In the genomic region with DNA sequence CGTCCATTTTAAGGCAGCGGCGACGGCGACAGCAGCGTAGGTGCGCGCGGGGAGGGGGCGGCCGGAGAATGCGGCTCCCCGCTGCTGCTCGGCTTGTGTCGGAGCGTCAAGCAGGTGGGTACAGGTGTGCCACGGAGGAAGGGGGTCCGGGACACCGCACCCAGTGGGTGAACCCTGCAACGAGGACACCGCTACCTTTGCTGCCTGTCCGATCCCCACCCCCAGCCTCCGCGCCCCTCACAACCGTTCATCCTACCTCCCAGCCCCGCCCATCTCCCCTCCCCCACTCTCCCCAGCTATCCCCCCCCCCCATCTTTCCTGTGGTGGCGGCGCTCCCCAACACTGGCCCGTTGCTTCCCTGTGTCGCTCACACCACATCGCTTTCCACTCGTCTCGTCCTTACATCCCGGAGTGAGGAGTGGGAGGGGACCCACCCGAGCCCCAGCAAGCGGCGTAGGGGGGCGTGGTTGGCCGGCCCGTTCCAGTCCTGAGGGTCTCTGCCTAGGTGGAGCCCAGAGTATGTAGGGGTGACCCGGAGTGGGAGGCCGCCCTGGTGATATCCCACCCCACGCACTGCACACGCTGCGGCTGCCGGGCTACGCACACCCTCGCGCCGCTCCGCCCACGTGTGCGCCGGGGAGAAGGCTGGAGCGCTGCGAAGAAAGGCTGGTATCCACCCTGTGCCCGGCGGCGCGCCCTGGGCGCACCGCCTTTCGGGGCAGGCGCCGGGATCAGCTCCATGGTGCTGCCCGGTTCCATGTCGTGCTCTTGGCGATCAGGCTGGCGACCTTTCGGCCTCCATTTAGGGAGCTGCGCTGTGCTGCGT, we compare ENCODE assay signal across 8 mouse cellular contexts. TPM values are rescaled to one million over a fixed set of nuclear protein-coding genes. Genes with fewer than 3 reads are reported as not detected.
DNase-seq lines count a peak whose midpoint lies in the region; ATAC-seq lines count a peak whose summit lies in the region.

No protein-coding gene starts in this region.

- no peak for DNase-seq in heart, postnatal 36 days
- peak; percentile 63 for DNase-seq in Muller cell, postnatal 12 days (ENCODE audit: inconsistent ontology term)
- peak; percentile 38 to 45 for DNase-seq in cerebellum, postnatal 36 days
- peak; percentile 51 for DNase-seq in hindbrain, embryonic 14.5 days (ENCODE audit: low spot score)
- peak; percentile 64 for DNase-seq in right cerebral cortex, adult 18-20 months
- DNase-seq in spleen, adult 12 weeks (ENCODE audit: low spot score) = no peak

- intact Hi-C loops in heart, postnatal 36 days (cut with DNase I) = no loop called here

- H3K4me2 ChIP-seq in heart, embryonic 15.5 days = peak overlapping the region; percentile 99
- peak overlapping the region; percentile 89 for H3K4me2 ChIP-seq in hindbrain, embryonic 14.5 days (replicated peaks)
- H3K4me2 ChIP-seq in liver, embryonic 12.5 days = peak overlapping the region; percentile 72

- peak overlapping the region; percentile 68 for H3K4me3 ChIP-seq in heart, embryonic 15.5 days
- H3K4me3 ChIP-seq in hindbrain, embryonic 14.5 days (replicated peaks; ENCODE audit: low read length) = peak overlapping the region; percentile 84
- H3K4me3 ChIP-seq in liver, embryonic 12.5 days = peak overlapping the region; percentile 50

- H3K9ac ChIP-seq in heart, embryonic 15.5 days = peak overlapping the region; percentile 44
- peak overlapping the region; percentile 84 for H3K9ac ChIP-seq in hindbrain, embryonic 14.5 days
- no peak overlapping the region for H3K9ac ChIP-seq in liver, embryonic 12.5 days

- H3K36me3 ChIP-seq in heart, embryonic 15.5 days = no peaks in the 10 kb centered on the region
- H3K36me3 ChIP-seq in hindbrain, embryonic 14.5 days (replicated peaks; ENCODE audit: control insufficient read depth, insufficient read depth) = no peaks in the 10 kb centered on the region
- no peaks in the 10 kb centered on the region for H3K36me3 ChIP-seq in liver, embryonic 12.5 days

- peaks cover 17% of the 10 kb centered on the region for H3K4me1 ChIP-seq in heart, embryonic 15.5 days (replicated peaks)
- peaks cover 3% of the 10 kb centered on the region; the same call in 1 of the 2 replicates for H3K4me1 ChIP-seq in hindbrain, embryonic 14.5 days (replicated peaks; ENCODE audit: control insufficient read depth, insufficient read depth, low read length)
- peaks cover 10% of the 10 kb centered on the region; the same call in 1 of the 2 replicates for H3K4me1 ChIP-seq in liver, embryonic 12.5 days

- WGBS in heart, embryonic 15.5 days = under 1% methylated on average over 71 of the region's 72 CpGs
- WGBS in hindbrain, embryonic 14.5 days = 1% methylated on average over 71 of the region's 72 CpGs
- 1% methylated on average over 71 of the region's 72 CpGs for WGBS in liver, embryonic 12.5 days (ENCODE audit: insufficient replicate concordance)

- no peaks in the 10 kb centered on the region for H3K9me3 ChIP-seq in heart, embryonic 15.5 days (replicated peaks)
- no peaks in the 10 kb centered on the region for H3K9me3 ChIP-seq in hindbrain, embryonic 14.5 days (ENCODE audit: control insufficient read depth, low read length)
- H3K9me3 ChIP-seq in liver, embryonic 12.5 days (replicated peaks) = no peaks in the 10 kb centered on the region

- no peak overlapping the region for H3K27ac ChIP-seq in heart, embryonic 15.5 days
- peak overlapping the region; percentile 86 for H3K27ac ChIP-seq in hindbrain, embryonic 14.5 days
- no peak overlapping the region for H3K27ac ChIP-seq in liver, embryonic 12.5 days

- ATAC-seq in heart, embryonic 15.5 days (replicated peaks; ENCODE audit: insufficient number of reproducible peaks, insufficient read depth, low FRiP score, low read depth) = peak; percentile 47; the same call in 1 of the 2 replicates
- peak; percentile 83 for ATAC-seq in hindbrain, embryonic 14.5 days (ENCODE audit: low FRiP score)
- ATAC-seq in liver, embryonic 12.5 days = peak; percentile 44

- H3K27me3 ChIP-seq in heart, embryonic 15.5 days = peaks cover 74% of the 10 kb centered on the region
- H3K27me3 ChIP-seq in hindbrain, embryonic 14.5 days (ENCODE audit: control insufficient read depth, insufficient read depth, low read length) = peaks cover 39% of the 10 kb centered on the region
- H3K27me3 ChIP-seq in liver, embryonic 12.5 days (replicated peaks) = peaks cover 81% of the 10 kb centered on the region

RNA-seq across cellular contexts. Expression of gene Wfs1, which starts 39.7 kb away (rescaled TPM):
- 15.4 and 18.9 TPM in 2 replicates for polyA plus RNA-seq in heart, embryonic 15.5 days (2015; fragmentation: Nextera tagmentation; extraction: Ambion mirVana)
- 10 to 100 TPM; 81.6 to 82.0 TPM for total RNA-seq in heart, postnatal 36 days (2021)
- polyA plus RNA-seq in hindbrain, embryonic 14.5 days (2014; fragmentation: Nextera tagmentation; extraction: Ambion mirVana) = 6.8 and 8.4 TPM in 2 replicates
- polyA plus RNA-seq in liver, embryonic 12.5 days (2016; fragmentation: Nextera tagmentation; extraction: Ambion mirVana) = 1.7 and 2.1 TPM in 2 replicates

RNA-seq across cellular contexts. Expression of gene Gm1043, which starts 56.5 kb away (rescaled TPM):
- not detected in 2 replicates for polyA plus RNA-seq in heart, embryonic 15.5 days (2015; fragmentation: Nextera tagmentation; extraction: Ambion mirVana)
- not detected for total RNA-seq in heart, postnatal 36 days (2021)
- 1.7 and 2.0 TPM in 2 replicates for polyA plus RNA-seq in hindbrain, embryonic 14.5 days (2014; fragmentation: Nextera tagmentation; extraction: Ambion mirVana)
- not detected in 2 replicates for polyA plus RNA-seq in liver, embryonic 12.5 days (2016; fragmentation: Nextera tagmentation; extraction: Ambion mirVana)

Comparison
In these comparisons a context has a peak if more than half of its experiments do, and no peak if none do; other contexts are left out.
1. DNase-seq: peak in Muller cell, postnatal 12 days (single experiment), cerebellum, postnatal 36 days (2 of 2), hindbrain, embryonic 14.5 days (single experiment) and right cerebral cortex, adult 18-20 months (single experiment); none in heart, postnatal 36 days (0 of 2) and spleen, adult 12 weeks (single experiment).
2. Peak in every context shown above with its lines, with median percentiles within 50 percentile points of each other: ATAC-seq, H3K4me2 ChIP-seq and H3K4me3 ChIP-seq.